ENCODE assay signal across 9 mouse cellular contexts in genomic region chr4:87369626-87370234, GRCm38 (mm10).
DNase-seq lines count a peak whose midpoint lies in the region; ATAC-seq and TF ChIP-seq lines count a peak whose summit lies in the region.
"Had no signal": no experiment of that assay in that cellular context is flagged by ENCODE, and none has a peak within 500 bp of the region (broad histone marks: within the 10 kb centered on the region; RNA-seq: fewer than 3 reads in every experiment).

No protein-coding gene starts in this region.

- H3K4me1 ChIP-seq in limb, embryonic 15.5 days, result peaks cover 29% of the 10 kb centered on the region

- 0 out of 2 replicates have a peak, but pooled peaks cover 4% of the 10 kb centered on the region for H3K27me3 ChIP-seq in limb, embryonic 15.5 days
- H3K27me3 ChIP-seq: CH12.LX had no signal

- DNase-seq in cerebellum, postnatal 14 days, result peak; percentile 40
- DNase-seq in cerebellum, adult 8-10 months, result no peak
- DNase-seq in MEL-GATA-1-ER (ENCODE audit: extremely low read depth, low read depth), result peak; percentile 36
- DNase-seq in heart, postnatal 4 days, result peak; percentile 21
- peak; percentile 76 for DNase-seq in retina, postnatal 1 day
- DNase-seq in frontal cortex, postnatal 36 days (ENCODE audit: low spot score in 2 of 2), result no peak
- no peak for DNase-seq in layer of hippocampus, adult 2 months (ENCODE audit: low spot score in 2 of 2)

- H3K9ac ChIP-seq in limb, embryonic 15.5 days, result no peak overlapping the region

- TF ChIP-seq CTCF in layer of hippocampus, adult 2 months (conservative IDR thresholded peaks at IDR 0.05), result no peak

- H3K36me3 ChIP-seq in limb, embryonic 15.5 days, result no peaks in the 10 kb centered on the region

- 15% methylated on average over 14 of the region's 14 CpGs for WGBS in limb, embryonic 15.5 days

- no peaks in the 10 kb centered on the region for H3K9me3 ChIP-seq in limb, embryonic 15.5 days

- peak overlapping the region; percentile 38 for H3K4me2 ChIP-seq in limb, embryonic 15.5 days

- no peak for ATAC-seq in limb, embryonic 15.5 days (ENCODE audit: insufficient number of reproducible peaks, low FRiP score, low TSS enrichment, low read depth)

- no peak overlapping the region for H3K27ac ChIP-seq in limb, embryonic 15.5 days
- no peak overlapping the region for H3K27ac ChIP-seq in layer of hippocampus, adult 2 months

- peak overlapping the region; percentile 12 for H3K4me3 ChIP-seq in limb, embryonic 15.5 days
- H3K4me3 ChIP-seq in layer of hippocampus, adult 2 months, result no peak overlapping the region; the same call in 1 of the 2 replicates

Comparison
In these comparisons a context has a peak if more than half of its experiments do, and no peak if none do; other contexts are left out.
1. DNase-seq: peak in cerebellum, postnatal 14 days (2 of 2), MEL-GATA-1-ER (single experiment), heart, postnatal 4 days (single experiment) and retina, postnatal 1 day (single experiment); none in cerebellum, adult 8-10 months (single experiment), frontal cortex, postnatal 36 days (0 of 2) and layer of hippocampus, adult 2 months (0 of 2).